Mouse (Mus musculus) layer of hippocampus, postnatal 25 days (tissue): ENCODE results near the gene Nme7. TPM values are rescaled to one million over a fixed set of nuclear protein-coding genes. Genes with fewer than 3 reads are reported as not detected.
A peak's percentile ranks its signal among the peaks of the same experiment; 100 is the strongest.

ENCODE experiments used
- DNase-seq, 2 experiments: peaks; one replicate each; pipeline ENCODE4 v3.0.0; 2022; ENCODE audit warnings: mixed read lengths in 2 of 2, low spot score in 1 of 2; ENCODE audit errors: extremely low spot score in 1 of 2
- total RNA-seq, 2 experiments: library from RNA; stranded (reverse); gene quantifications; 2 replicates each; pipeline ENCODE4 v1.2.3; 2021

The Nme7 gene
- total RNA-seq, 2 experiments from 2014 or later = 24.6 to 25.8 TPM

- DNase-seq = no peak
Observed at GRCm38 (mm10) chr1:164456065-164456464, 152.1 kb downstream of the Nme7 start.

GRCm38 (mm10) chr1:164456731-164457130 lies 152.8 kb downstream of the Nme7 start:
- DNase-seq = no peak

DNA sequence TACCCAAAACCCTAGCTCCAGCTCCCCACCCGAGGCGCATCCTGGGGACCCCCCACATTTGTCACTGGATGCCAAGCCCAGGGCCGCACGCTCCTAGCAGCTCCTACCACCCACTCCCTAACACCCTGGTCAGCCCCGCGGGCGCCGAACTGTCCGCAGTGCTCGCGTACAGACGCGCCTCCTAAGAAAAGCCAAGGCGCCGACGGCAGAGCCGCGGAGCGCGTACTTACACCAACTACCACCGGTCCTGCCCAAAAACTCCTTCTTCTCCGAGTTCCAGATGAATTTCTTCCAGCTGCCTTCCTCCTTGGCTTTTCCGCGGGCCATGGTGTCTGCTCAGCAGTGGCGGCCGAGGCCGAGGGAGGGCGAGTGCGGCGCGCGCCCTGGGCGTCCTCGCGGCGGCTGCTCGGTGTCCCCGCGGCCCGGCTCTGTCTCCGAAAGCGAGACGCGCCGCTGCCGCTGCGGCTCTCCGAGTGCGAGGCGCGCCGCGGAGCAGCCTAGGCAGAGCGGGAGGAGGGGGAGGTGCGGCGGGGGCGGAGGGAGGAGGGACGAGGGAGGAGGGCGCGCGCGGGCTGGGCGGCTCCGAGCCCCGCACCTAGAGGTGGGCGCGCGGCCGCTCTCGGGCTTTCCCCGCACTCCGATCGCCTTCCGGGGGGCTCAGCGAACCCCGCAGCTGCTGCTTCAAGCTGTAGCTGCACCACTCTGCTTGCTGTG lies 153.8 kb downstream of the Nme7 start:
- DNase-seq = peak in 1 of 2 experiments; percentile 70

DNA sequence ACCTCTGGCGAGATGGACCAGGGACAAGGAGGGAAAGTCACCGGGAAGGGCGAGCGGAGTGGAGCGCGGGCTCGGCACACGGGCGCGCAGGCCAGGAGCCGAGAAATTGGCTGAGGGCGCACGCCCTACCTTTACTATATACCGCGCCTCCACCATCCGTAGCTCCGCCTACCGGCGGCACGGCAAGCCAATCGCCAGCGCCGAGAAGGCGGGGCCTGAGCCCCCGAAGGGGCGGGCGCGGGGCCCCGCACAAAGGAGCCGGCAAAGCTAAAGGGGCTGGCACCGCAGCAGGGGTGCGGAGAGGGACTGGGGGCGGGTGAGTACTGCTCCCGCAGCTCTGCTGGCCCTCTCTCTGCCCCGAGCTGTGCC lies 154.3 kb downstream of the Nme7 start, which contains the start of gene Atp1b1:
Gene Atp1b1, minus strand, starts transcription at position 111 of the 369 bp plus-strand sequence.
- peak; percentile 74 to 93 for DNase-seq

- DNase-seq = no peak
Observed at GRCm38 (mm10) chr1:164458621-164459051, 154.7 kb downstream of the Nme7 start.

- no peak for DNase-seq
Observed at GRCm38 (mm10) chr1:164459127-164459905, 155.4 kb downstream of the Nme7 start.

GRCm38 (mm10) chr1:164460921-164461697 lies 157.2 kb downstream of the Nme7 start:
- no peak for DNase-seq

GRCm38 (mm10) chr1:164461726-164462125 lies 157.8 kb downstream of the Nme7 start:
- peak; percentile 45 to 46 for DNase-seq

- no peak for DNase-seq
Observed at GRCm38 (mm10) chr1:164467406-164467805, 163.5 kb downstream of the Nme7 start.

GRCm38 (mm10) chr1:164468329-164468728 lies 164.4 kb downstream of the Nme7 start:
- no peak for DNase-seq

GRCm38 (mm10) chr1:164470985-164471384 lies 167.1 kb downstream of the Nme7 start:
- DNase-seq = no peak

- DNase-seq = no peak
Observed at GRCm38 (mm10) chr1:164471632-164472031, 167.7 kb downstream of the Nme7 start.

DNA sequence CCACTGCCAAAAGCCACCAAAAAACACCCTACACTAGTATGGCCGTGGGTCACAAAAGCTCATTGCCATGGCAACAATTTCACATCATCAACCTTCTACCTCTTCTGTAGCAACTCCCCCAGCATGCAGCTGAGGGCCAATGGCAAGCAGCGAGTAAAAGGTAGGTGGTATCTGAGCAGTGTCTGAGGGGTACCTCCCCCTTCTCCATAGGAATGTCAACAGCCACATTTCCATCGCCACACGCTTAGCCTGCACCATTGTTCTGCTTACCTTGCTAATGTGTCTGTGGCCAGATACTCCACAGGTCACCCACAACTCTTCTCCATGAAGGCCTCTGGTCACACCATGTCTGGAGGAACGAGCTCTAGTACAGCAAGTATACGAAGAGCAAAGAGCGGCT lies 169.5 kb downstream of the Nme7 start:
- DNase-seq = no peak

DNA sequence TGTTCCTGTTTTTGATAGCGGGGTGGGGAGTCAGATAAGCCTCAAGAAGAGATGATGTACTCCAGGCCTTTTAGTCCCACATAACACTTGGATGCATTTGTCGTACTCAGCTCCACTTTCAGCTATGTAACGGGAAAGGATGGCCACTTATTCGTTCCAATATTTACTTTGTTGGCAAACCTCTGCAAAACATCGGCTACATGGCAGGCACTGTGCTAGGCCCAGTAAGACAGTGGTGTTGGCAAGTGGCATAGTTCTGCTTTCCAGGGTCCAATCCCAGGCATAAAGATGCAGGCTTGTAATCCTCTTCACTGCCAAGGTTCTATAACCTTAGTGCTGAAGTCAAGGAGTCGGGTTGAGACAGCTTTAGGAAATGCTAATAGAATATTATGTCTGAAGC lies 170.4 kb downstream of the Nme7 start:
- DNase-seq = no peak

DNA sequence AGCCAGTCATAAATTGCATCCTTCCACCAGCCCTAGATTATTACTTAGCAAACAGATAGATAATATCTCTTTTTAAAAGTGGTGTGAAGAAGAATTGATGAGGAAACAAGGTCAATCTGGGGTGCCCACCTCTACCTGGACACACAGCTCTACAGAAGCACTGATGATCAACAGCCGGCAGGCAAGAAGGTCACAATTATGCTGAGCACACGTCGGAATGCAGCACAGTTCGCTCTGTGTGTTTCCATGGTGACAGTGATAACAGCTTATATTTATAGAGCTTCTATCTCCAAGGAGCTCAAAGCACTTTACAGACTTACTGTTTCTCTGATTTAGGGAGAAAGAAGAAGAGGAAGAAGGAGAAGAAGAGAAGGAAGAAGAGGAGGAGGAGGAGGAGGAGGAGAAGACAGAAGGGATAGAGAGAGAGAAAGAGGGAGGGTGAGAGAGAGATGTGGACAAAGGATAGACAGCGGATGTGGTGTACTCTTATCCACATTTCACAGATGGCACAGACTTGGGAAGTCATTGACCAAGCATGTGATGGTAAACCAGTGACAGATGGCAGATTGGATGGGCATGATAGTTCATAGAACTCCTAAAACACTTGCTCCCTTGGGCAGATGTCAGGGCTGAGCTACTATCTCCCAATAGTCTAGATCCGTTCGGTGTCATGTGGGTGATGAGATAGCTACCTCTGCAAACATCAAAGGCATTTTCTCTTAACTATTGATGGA lies 171.0 kb downstream of the Nme7 start:
- no peak for DNase-seq

- no peak for DNase-seq
Observed at GRCm38 (mm10) chr1:164475895-164476294, 172.0 kb downstream of the Nme7 start.

DNA sequence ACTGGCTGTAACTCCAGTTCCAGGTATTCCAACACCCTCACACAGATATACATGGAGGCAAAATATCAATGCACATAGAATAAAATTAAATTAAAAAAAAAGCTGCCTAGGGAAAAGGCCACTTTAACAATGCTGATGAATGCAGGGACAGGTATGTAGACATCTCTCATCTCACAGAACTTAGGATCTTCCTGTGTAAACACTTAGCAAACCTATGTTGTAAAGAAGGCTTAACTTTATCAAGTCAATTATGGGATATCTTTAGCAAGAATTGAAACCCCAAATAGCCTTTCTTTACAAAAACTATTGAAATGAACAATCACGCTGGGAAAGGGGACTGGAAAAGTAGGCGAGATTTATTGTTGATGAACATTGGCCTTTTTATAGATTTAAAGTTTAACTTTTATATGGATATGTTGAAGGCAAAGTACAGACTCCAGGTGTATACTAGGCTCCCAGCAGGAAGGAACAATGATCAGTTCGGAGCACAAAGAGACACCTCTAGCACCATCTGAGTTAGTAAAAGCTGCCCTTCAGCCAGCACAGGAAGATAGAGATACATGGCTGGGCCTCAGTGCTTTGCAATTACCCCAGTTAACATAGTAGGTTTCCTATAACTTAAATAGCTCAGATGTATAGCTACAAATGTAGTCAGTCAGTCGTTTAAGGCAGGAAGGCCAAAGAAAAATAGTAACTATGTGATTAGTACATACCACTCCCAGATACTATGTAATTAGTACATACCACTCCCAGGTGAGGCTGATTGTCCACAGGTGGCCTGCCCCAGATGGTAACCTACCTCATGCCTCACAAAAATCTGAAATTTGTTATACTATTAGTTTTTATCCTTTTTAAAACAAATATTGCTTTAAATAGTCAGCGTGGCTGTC lies 177.1 kb downstream of the Nme7 start:
- no peak for DNase-seq

- DNase-seq = no peak
Observed at GRCm38 (mm10) chr1:164481645-164482354, 177.9 kb downstream of the Nme7 start.

DNA sequence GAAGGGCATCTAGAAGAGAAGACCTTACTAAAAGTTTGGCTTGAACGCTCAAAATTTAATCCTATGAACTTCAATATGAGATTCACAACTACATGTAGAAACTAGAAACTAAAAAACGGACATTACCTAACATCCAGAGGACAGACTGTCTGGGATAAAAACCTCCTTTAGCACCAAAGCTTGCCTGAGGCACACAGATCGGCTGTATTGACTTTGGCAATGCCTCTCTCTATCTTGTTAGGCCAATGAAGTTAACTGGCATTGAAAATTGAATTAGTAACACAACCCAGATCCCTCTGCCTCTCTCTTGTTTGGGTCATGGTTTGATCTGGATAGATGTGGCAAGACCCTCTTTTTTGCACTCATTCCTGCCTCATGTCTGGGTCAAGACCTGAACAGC lies 178.9 kb downstream of the Nme7 start:
- DNase-seq = no peak
